Mouse (Mus musculus) lung, embryonic 16.5 days (tissue): ENCODE results near the gene Galnt16. TPM values are rescaled to one million over a fixed set of nuclear protein-coding genes. Genes with fewer than 3 reads are reported as not detected.

ENCODE experiments used
- ATAC-seq: fragments of 200-750 bp; cut with Nextera tagmentation; 2 replicates; pipeline ENCODE4 v1.8.0; 2017; ENCODE audit warnings: low read depth, mild to moderate bottlenecking, moderate library complexity
- H3K27ac ChIP-seq: fragments of 300-500 bp; sonication (generic); 2 replicates; pipeline ENCODE4 v1.5.1; 2014; ENCODE audit warnings: mild to moderate bottlenecking, control low read depth, low read length
- H3K27me3 ChIP-seq: fragments of 300-500 bp; sonication (generic); 2 replicates; pipeline ENCODE4 v1.6.1; 2014; ENCODE audit warnings: low read depth, low read length, mixed read lengths; ENCODE audit not compliant: control insufficient read depth, insufficient read depth
- H3K36me3 ChIP-seq: fragments of 300-500 bp; sonication (generic); 2 replicates; pipeline ENCODE4 v1.6.1; 2014; ENCODE audit warnings: low read length; ENCODE audit not compliant: control insufficient read depth, insufficient read depth
- H3K4me1 ChIP-seq: fragments of 300-500 bp; sonication (generic); replicated peaks from 2 replicates; pipeline ENCODE4 v1.6.1; 2014; ENCODE audit warnings: low read length, mixed read lengths; ENCODE audit not compliant: control insufficient read depth, insufficient read depth
- H3K4me2 ChIP-seq: fragments of 300-500 bp; sonication (generic); 2 replicates; pipeline ENCODE4 v1.6.1; 2014; ENCODE audit warnings: low read depth, low read length, control low read depth
- H3K4me3 ChIP-seq: fragments of 300-500 bp; sonication (generic); 2 replicates; pipeline ENCODE4 v1.5.1; 2014; ENCODE audit warnings: mild to moderate bottlenecking, low read length, control low read depth
- H3K9ac ChIP-seq: fragments of 300-500 bp; sonication (generic); 2 replicates; pipeline ENCODE4 v1.6.1; 2014; ENCODE audit warnings: low read length, control low read depth
- H3K9me3 ChIP-seq: fragments of 300-500 bp; sonication (generic); 2 replicates; pipeline ENCODE4 v1.6.1; 2016; ENCODE audit warnings: low read length; ENCODE audit not compliant: control insufficient read depth
- WGBS: fragments of 180-500 bp; shearing (Covaris S2); extraction: QIAGEN DNeasy Blood & Tissue Kit; methylation state at CpG from one replicate; pipeline ENCODE4 v1.1.7; 2014; 5-methylcytosine and 5-hydroxymethylcytosine counted together
- polyA plus RNA-seq: library from polyadenylated mRNA; unstranded; fragments of >200 nt; fragmentation: Nextera tagmentation; extraction: Ambion mirVana; gene quantifications from 2 replicates; pipeline ENCODE4 v1.2.1, GENCODE M21; 2015

Galnt16 gene
- polyA plus RNA-seq, 1 experiment from 2014 or later = 13.0 TPM

DNA sequence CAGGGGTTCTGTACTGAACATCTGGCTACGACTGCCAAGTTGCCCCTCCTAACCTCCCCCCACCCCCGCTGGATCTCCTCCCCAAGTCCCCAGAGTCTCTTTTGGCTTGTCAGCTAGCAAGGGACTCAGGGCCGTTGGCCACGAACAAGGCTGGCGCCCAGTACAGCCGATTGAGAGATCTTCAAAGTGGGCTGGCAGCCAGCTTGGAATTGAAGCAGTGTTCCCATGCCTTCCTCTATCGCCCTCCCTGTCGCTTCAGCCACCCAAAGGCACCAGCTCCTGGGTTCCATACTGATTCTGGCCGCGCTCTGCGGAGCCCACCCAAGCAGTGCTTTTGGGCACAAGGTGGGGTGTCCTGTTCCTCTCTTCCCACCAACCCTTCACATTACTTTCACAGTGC lies 31.6 kb downstream of the Galnt16 start:
- Histone ChIP-seq H3K4me3 (no peak overlapping the region), H3K36me3 (no peaks in the 10 kb centered on the region), H3K27me3 (no peaks in the 10 kb centered on the region), H3K4me1 (peaks cover 6% of the 10 kb centered on the region), H3K9me3 (no peaks in the 10 kb centered on the region), H3K27ac (peak overlapping the region; percentile 55), H3K4me2 (no peak overlapping the region), H3K9ac (no peak overlapping the region)
- ATAC-seq = peak; percentile 61
- WGBS = 58% methylated on average over 11 of the region's 11 CpGs

DNA sequence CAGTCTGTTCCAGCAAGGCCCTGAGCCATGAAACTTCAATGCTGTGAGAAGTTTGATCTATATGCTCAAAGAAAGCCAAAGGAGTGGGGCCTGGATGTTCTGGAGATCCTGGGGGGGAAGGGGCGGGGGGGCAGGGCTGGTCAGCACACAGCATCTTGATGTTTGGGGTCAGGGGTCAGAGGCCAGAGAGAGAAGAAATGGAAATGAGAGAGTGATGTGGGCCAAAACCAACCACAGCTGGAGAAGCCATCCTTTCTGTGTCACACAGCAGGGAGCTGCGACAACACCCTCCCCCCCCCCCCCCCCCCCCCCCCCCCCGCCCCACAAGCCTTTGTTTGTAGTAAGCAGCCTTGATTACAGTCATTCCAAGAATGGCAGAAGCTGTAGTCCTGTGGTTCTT lies 35.1 kb downstream of the Galnt16 start:
- WGBS = 19% methylated on average over 2 of the region's 3 CpGs
- Histone ChIP-seq H3K27ac (peak overlapping the region; percentile 44; the same call in 1 of the 2 replicates), H3K4me2 (no peak overlapping the region), H3K9me3 (no peaks in the 10 kb centered on the region), H3K36me3 (no peaks in the 10 kb centered on the region), H3K9ac (no peak overlapping the region), H3K4me3 (no peak overlapping the region), H3K4me1 (peaks cover 6% of the 10 kb centered on the region), H3K27me3 (no peaks in the 10 kb centered on the region)
- ATAC-seq = peak; percentile 73

DNA sequence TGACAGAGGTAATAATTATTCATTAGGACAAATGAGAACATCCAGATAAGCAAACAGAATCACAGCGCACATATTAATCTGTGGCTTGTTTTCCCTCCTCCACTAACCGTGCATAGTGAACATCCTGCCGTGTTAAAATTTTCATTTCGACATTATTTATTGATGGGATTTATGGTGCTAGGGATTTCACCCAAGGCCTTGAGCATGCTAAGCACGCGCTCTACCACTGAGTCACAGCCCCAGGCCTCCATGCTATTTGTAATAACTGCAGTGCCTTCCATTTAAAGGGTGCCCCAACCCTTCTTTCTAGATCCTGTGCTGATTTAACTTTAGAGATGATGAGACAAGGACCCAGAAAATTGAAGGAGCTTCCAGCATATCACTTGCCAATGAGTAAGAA lies 36.2 kb downstream of the Galnt16 start:
- no peak for ATAC-seq

DNA sequence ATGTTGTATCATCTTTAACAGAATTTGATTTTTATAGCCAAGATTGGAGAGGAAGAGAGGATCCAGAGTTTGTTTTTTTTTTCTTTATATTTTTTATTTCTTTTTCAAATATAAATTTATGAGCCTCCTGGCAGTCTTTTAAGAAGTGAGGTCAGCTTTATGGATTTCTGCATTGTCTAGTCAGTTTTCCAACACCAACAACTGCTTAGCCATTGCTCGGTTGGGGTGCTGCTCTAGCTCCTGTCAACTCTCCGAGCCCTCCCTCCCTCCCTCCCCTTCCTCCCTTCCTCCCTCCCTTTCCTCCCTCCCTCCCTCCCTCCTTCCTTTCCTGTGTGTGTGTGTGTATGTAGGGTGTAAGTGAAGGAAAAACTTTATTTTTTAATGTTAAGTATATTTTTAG lies 43.8 kb downstream of the Galnt16 start:
- 3% methylated on average over 2 of the region's 2 CpGs for WGBS
- no peaks in the 10 kb centered on the region for H3K36me3 ChIP-seq
- no peaks in the 10 kb centered on the region for H3K9me3 ChIP-seq
- H3K9ac ChIP-seq = no peak overlapping the region
- H3K4me2 ChIP-seq = no peak overlapping the region
- H3K4me3 ChIP-seq = no peak overlapping the region
- H3K27ac ChIP-seq = no peak overlapping the region
- H3K27me3 ChIP-seq = no peaks in the 10 kb centered on the region
- H3K4me1 ChIP-seq = peaks cover 22% of the 10 kb centered on the region
- no peak for ATAC-seq

More for the DNA sequence above, 36.2 kb downstream of the Galnt16 start:
- no peak overlapping the region for H3K4me3 ChIP-seq
- H3K9me3 ChIP-seq = no peaks in the 10 kb centered on the region
- WGBS = 82% methylated on average over 6 of the region's 6 CpGs
- H3K36me3 ChIP-seq = no peaks in the 10 kb centered on the region
- peaks cover 6% of the 10 kb centered on the region for H3K4me1 ChIP-seq
- H3K27ac ChIP-seq = no peak overlapping the region
- H3K27me3 ChIP-seq = no peaks in the 10 kb centered on the region
- H3K4me2 ChIP-seq = no peak overlapping the region
- no peak overlapping the region for H3K9ac ChIP-seq

DNA sequence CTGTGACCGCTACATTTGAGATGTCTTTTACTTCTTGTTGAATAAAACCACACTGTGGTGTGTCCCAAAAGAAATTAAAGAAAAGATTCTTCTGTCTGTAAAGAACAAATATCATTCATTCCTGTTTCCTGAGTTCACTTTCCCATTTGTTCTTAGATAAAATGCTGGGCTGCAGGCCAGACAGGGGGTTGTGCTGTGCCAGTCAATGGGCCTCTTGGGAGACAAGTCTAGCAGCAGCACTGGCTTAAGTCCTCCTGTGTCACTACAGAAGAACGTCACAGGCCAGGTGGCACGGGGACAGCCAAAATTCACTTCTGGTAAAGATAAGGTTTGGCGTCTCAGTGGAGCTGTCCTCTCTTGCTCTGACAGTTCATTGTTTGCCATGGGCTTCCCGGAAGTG lies 44.7 kb downstream of the Galnt16 start:
- Histone ChIP-seq H3K9ac (no peak overlapping the region), H3K27me3 (no peaks in the 10 kb centered on the region), H3K9me3 (no peaks in the 10 kb centered on the region), H3K27ac (no peak overlapping the region), H3K4me1 (peaks cover 31% of the 10 kb centered on the region), H3K36me3 (no peaks in the 10 kb centered on the region), H3K4me2 (no peak overlapping the region), H3K4me3 (no peak overlapping the region)
- 24% methylated on average over 5 of the region's 5 CpGs for WGBS
- ATAC-seq = peak; percentile 32; the same call in 1 of the 2 replicates

DNA sequence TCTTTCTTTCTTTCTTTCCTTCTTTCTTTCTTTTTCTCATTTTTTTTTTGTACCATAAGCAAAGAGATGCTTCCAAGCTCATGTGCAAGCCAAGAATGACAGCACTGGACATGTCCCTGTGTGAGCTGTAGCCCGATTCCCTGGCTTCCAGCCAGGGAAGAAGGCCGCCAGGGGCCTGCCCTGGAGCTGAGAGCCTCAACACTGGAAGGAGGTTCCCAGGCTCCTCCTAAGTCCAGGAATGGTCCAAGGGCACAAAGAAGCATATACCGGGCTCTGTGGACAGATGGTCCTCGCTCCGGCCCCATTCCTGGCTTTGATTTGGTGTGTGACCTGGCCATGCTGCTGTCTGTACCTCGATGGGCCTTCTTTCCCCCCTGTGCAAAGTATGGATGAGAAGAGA lies 46.9 kb downstream of the Galnt16 start:
- peak overlapping the region; percentile 28; the same call in 1 of the 2 replicates for H3K27ac ChIP-seq
- H3K27me3 ChIP-seq = no peaks in the 10 kb centered on the region
- H3K9me3 ChIP-seq = no peaks in the 10 kb centered on the region
- 62% methylated on average over 6 of the region's 6 CpGs for WGBS
- H3K4me1 ChIP-seq = peaks cover 33% of the 10 kb centered on the region
- no peak overlapping the region for H3K4me3 ChIP-seq
- H3K9ac ChIP-seq = no peak overlapping the region
- no peak overlapping the region for H3K4me2 ChIP-seq
- H3K36me3 ChIP-seq = no peaks in the 10 kb centered on the region
- ATAC-seq = peak; percentile 49; the same call in 1 of the 2 replicates

DNA sequence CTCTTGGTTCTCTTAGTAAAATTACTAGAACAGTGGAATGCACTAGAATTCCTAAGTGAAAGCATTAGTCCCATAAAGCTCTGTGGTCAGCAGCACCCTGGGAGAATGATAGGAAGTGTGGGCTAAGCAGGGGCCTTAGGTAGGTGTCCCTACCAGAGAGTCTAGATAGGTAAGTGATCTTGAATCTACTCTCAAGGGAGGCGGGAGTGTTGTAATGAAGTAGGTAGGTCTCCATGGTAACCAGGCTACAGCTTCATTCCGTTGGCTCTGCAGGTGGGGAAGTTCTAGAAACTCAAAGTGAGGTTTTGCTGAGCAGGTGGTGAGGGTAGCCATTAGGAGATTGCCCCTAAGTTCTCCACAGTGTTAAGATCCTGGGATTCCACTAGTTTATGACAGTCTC lies 47.7 kb downstream of the Galnt16 start:
- Histone ChIP-seq H3K36me3 (no peaks in the 10 kb centered on the region), H3K4me2 (no peak overlapping the region), H3K9ac (no peak overlapping the region), H3K4me1 (peaks cover 33% of the 10 kb centered on the region), H3K9me3 (no peaks in the 10 kb centered on the region), H3K4me3 (no peak overlapping the region), H3K27ac (peak overlapping the region; percentile 55; the same call in 1 of the 2 replicates), H3K27me3 (no peaks in the 10 kb centered on the region)
- 38% methylated on average over 2 of the region's 2 CpGs for WGBS
- peak; percentile 52 for ATAC-seq

DNA sequence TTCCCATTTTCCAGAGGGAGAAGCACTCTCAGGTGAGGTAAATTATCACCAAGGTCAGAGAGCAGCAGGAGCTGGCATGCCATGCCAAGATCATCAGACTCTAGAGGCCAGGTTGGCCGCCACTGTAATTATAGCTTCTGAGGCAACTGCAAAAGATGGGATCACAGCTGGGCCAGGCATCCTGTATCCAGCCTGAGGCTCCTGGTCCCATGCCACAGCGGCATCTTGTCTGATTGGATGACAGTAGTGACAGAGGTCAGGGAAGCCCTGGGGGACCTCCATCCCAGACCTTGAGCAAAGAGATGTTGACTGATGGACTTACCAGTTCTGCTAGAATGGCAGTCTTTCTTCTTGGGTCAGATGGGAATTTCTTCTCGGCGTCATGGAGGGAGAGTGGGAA lies 48.4 kb downstream of the Galnt16 start:
- no peak overlapping the region for H3K9ac ChIP-seq
- H3K4me1 ChIP-seq = peaks cover 33% of the 10 kb centered on the region
- H3K36me3 ChIP-seq = no peaks in the 10 kb centered on the region
- no peak overlapping the region for H3K4me3 ChIP-seq
- ATAC-seq = no peak
- H3K27ac ChIP-seq = peak overlapping the region; percentile 55
- H3K9me3 ChIP-seq = no peaks in the 10 kb centered on the region
- 47% methylated on average over 4 of the region's 4 CpGs for WGBS
- H3K27me3 ChIP-seq = no peaks in the 10 kb centered on the region
- no peak overlapping the region for H3K4me2 ChIP-seq

DNA sequence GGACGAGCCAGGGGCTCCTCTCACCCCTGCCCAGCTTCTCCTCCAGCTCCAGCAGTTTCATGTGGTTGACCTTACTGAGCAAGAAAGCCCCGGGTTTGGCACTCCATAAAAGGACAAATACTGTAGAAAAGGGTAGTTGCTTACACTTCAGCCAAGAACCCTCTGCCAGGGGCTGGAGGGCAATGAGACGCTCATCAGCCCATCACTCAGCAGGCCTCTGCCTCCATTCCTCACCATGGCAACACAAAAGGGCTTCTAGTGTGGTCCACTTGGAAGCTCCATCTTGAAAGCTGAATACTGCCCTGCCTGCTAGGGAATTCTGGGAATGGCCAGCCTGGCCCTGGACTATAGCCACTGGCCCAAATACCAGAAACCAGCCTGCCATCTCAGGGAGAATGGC lies 49.3 kb downstream of the Galnt16 start:
- peak overlapping the region; percentile 55 for H3K27ac ChIP-seq

DNA sequence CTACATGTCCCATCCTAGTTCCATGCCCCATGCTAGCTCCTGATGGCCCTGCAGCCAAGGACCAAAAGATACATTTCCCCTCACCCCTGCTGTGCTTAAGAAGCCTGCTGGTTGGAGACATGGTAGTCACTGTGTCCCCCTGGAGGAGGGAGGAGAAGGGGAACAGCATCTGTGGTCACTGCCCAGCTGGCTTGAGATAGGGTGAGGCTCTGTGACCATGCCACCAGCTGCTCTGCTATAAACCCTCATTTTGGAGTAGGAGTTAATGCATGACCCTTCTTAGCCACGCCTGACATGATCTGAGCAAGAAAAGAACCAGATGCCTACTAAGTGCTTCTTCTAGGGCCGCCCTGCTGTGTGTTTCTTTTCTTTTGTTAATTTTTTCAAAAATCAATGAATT lies 51.5 kb downstream of the Galnt16 start:
- H3K9me3 ChIP-seq = no peaks in the 10 kb centered on the region
- H3K4me2 ChIP-seq = no peak overlapping the region
- H3K9ac ChIP-seq = no peak overlapping the region
- H3K27ac ChIP-seq = no peak overlapping the region
- WGBS = 79% methylated on average over 2 of the region's 2 CpGs
- no peaks in the 10 kb centered on the region for H3K27me3 ChIP-seq
- ATAC-seq = no peak
- peaks cover 26% of the 10 kb centered on the region for H3K4me1 ChIP-seq
- no peak overlapping the region for H3K4me3 ChIP-seq
- no peaks in the 10 kb centered on the region for H3K36me3 ChIP-seq

More for the DNA sequence above, 49.3 kb downstream of the Galnt16 start:
- Histone ChIP-seq H3K27me3 (no peaks in the 10 kb centered on the region), H3K4me1 (peaks cover 33% of the 10 kb centered on the region), H3K9ac (no peak overlapping the region), H3K4me2 (no peak overlapping the region), H3K36me3 (no peaks in the 10 kb centered on the region), H3K4me3 (no peak overlapping the region), H3K9me3 (no peaks in the 10 kb centered on the region)
- ATAC-seq = peak; percentile 65
- 7% methylated on average over 3 of the region's 3 CpGs for WGBS
